Mouse (Mus musculus): ENCODE results near the gene Nptn. TPM values are rescaled to one million over a fixed set of nuclear protein-coding genes. Genes with fewer than 3 reads are reported as not detected.

Gene Nptn
- polyA plus RNA-seq, 1 experiment = 349 TPM

GRCm38 (mm10) chr9:58588657-58589056 is 6.6 kb downstream of the Nptn start:
- Histone ChIP-seq H3K4me3 (no peak overlapping the region), H3K36me3 (ENCODE audit: control insufficient read depth, insufficient read depth) (no peaks in the 10 kb centered on the region), H3K4me2 (ENCODE audit: low read depth) (peak overlapping the region; percentile 20), H3K79me2 (ENCODE audit: control insufficient read depth, insufficient read depth) (peaks cover 100% of the 10 kb centered on the region), H3ac (ENCODE audit: control insufficient read depth, insufficient read length) (no peak overlapping the region), H3K27me3 (ENCODE audit: control insufficient read depth, insufficient read depth, insufficient read length) (no peaks in the 10 kb centered on the region)
- TF ChIP-seq POLR2A (IDR thresholded peaks at IDR 0.05; ENCODE audit: insufficient read length, low read depth) (no peak), MYOD1 (IDR thresholded peaks at IDR 0.05; ENCODE audit: control insufficient read depth in 1 of 3, insufficient read length in 2 of 3, low read depth in 2 of 3) (no peak), E2F4 (IDR thresholded peaks at IDR 0.05; ENCODE audit: insufficient read depth) (no peak), USF1 (IDR thresholded peaks at IDR 0.05; ENCODE audit: low read depth) (no peak), TCF3 (IDR thresholded peaks at IDR 0.05; ENCODE audit: insufficient read length, low read depth) (no peak), POLR2AphosphoS2 (IDR thresholded peaks at IDR 0.05; ENCODE audit: insufficient read length, low read depth) (no peak), MAX (IDR thresholded peaks at IDR 0.05; ENCODE audit: low read depth) (no peak), MYOG (IDR thresholded peaks at IDR 0.05; ENCODE audit: control insufficient read depth in 1 of 3, insufficient read depth in 1 of 3, insufficient read length in 2 of 3, low read depth in 2 of 3) (no peak), TCF12 (IDR thresholded peaks at IDR 0.05; ENCODE audit: insufficient read depth, poor library complexity, severe bottlenecking) (no peak), CEBPB (IDR thresholded peaks at IDR 0.05; ENCODE audit: insufficient read depth, poor library complexity, severe bottlenecking) (no peak), REST (IDR thresholded peaks at IDR 0.05; ENCODE audit: insufficient read depth, insufficient read length) (no peak), SRF (IDR thresholded peaks at IDR 0.05; ENCODE audit: control insufficient read depth, insufficient read length, low read depth) (no peak)

GRCm38 (mm10) chr9:58595313-58595712 is 13.3 kb downstream of the Nptn start:
- Histone ChIP-seq H3ac (ENCODE audit: control insufficient read depth, insufficient read length) (no peak overlapping the region), H3K27me3 (ENCODE audit: control insufficient read depth, insufficient read depth, insufficient read length) (no peaks in the 10 kb centered on the region), H3K4me2 (ENCODE audit: low read depth) (no peak overlapping the region), H3K4me3 (no peak overlapping the region), H3K79me2 (ENCODE audit: control insufficient read depth, insufficient read depth) (peaks cover 100% of the 10 kb centered on the region), H3K36me3 (ENCODE audit: control insufficient read depth, insufficient read depth) (no peaks in the 10 kb centered on the region)
- TF ChIP-seq CEBPB (IDR thresholded peaks at IDR 0.05; ENCODE audit: insufficient read depth, poor library complexity, severe bottlenecking) (no peak), TCF12 (IDR thresholded peaks at IDR 0.05; ENCODE audit: insufficient read depth, poor library complexity, severe bottlenecking) (no peak), POLR2A (IDR thresholded peaks at IDR 0.05; ENCODE audit: insufficient read length, low read depth) (no peak), MAX (IDR thresholded peaks at IDR 0.05; ENCODE audit: low read depth) (no peak), POLR2AphosphoS2 (IDR thresholded peaks at IDR 0.05; ENCODE audit: insufficient read length, low read depth) (no peak)

GRCm38 (mm10) chr9:58613790-58614189 is 31.8 kb downstream of the Nptn start:
- Histone ChIP-seq H3K4me3 (no peak overlapping the region), H3K79me2 (ENCODE audit: control insufficient read depth, insufficient read depth) (peaks cover 100% of the 10 kb centered on the region), H3K27me3 (ENCODE audit: control insufficient read depth, insufficient read depth, insufficient read length) (no peaks in the 10 kb centered on the region), H3K36me3 (ENCODE audit: control insufficient read depth, insufficient read depth) (no peaks in the 10 kb centered on the region), H3K4me2 (ENCODE audit: low read depth) (peak overlapping the region; percentile 37), H3ac (ENCODE audit: control insufficient read depth, insufficient read length) (no peak overlapping the region)
- TF ChIP-seq SRF (IDR thresholded peaks at IDR 0.05; ENCODE audit: control insufficient read depth, insufficient read length, low read depth) (no peak), MYOD1 (IDR thresholded peaks at IDR 0.05; ENCODE audit: control insufficient read depth in 1 of 3, insufficient read length in 2 of 3, low read depth in 2 of 3) (peak in 1 of 3 experiments; percentile 38)

GRCm38 (mm10) chr9:58615064-58615938 is 33.3 kb downstream of the Nptn start:
- no peak overlapping the region for H3ac ChIP-seq (ENCODE audit: control insufficient read depth, insufficient read length)
- no peaks in the 10 kb centered on the region for H3K27me3 ChIP-seq (ENCODE audit: control insufficient read depth, insufficient read depth, insufficient read length)
- no peaks in the 10 kb centered on the region for H3K36me3 ChIP-seq (ENCODE audit: control insufficient read depth, insufficient read depth)
- H3K4me3 ChIP-seq = no peak overlapping the region
- TF ChIP-seq MAX (IDR thresholded peaks at IDR 0.05; ENCODE audit: low read depth) (no peak), REST (IDR thresholded peaks at IDR 0.05; ENCODE audit: insufficient read depth, insufficient read length) (no peak), E2F4 (IDR thresholded peaks at IDR 0.05; ENCODE audit: insufficient read depth) (no peak), POLR2AphosphoS2 (IDR thresholded peaks at IDR 0.05; ENCODE audit: insufficient read length, low read depth) (no peak), MYOG (IDR thresholded peaks at IDR 0.05; ENCODE audit: control insufficient read depth in 1 of 3, insufficient read depth in 1 of 3, insufficient read length in 2 of 3, low read depth in 2 of 3) (no peak), MYOD1 (IDR thresholded peaks at IDR 0.05; ENCODE audit: control insufficient read depth in 1 of 3, insufficient read length in 2 of 3, low read depth in 2 of 3) (no peak), CEBPB (IDR thresholded peaks at IDR 0.05; ENCODE audit: insufficient read depth, poor library complexity, severe bottlenecking) (no peak), POLR2A (IDR thresholded peaks at IDR 0.05; ENCODE audit: insufficient read length, low read depth) (no peak), SRF (IDR thresholded peaks at IDR 0.05; ENCODE audit: control insufficient read depth, insufficient read length, low read depth) (no peak), TCF3 (IDR thresholded peaks at IDR 0.05; ENCODE audit: insufficient read length, low read depth) (no peak), TCF12 (IDR thresholded peaks at IDR 0.05; ENCODE audit: insufficient read depth, poor library complexity, severe bottlenecking) (no peak), USF1 (IDR thresholded peaks at IDR 0.05; ENCODE audit: low read depth) (no peak)
- H3K4me2 ChIP-seq (ENCODE audit: low read depth) = no peak overlapping the region
- peaks cover 100% of the 10 kb centered on the region for H3K79me2 ChIP-seq (ENCODE audit: control insufficient read depth, insufficient read depth)

GRCm38 (mm10) chr9:58623009-58623408 is 41.0 kb downstream of the Nptn start:
- Histone ChIP-seq H3K36me3 (ENCODE audit: control insufficient read depth, insufficient read depth) (peaks cover 10% of the 10 kb centered on the region), H3K27me3 (ENCODE audit: control insufficient read depth, insufficient read depth, insufficient read length) (no peaks in the 10 kb centered on the region), H3K4me2 (ENCODE audit: low read depth) (no peak overlapping the region), H3ac (ENCODE audit: control insufficient read depth, insufficient read length) (no peak overlapping the region), H3K79me2 (ENCODE audit: control insufficient read depth, insufficient read depth) (peaks cover 76% of the 10 kb centered on the region), H3K4me3 (no peak overlapping the region)
- TF ChIP-seq MYOG (IDR thresholded peaks at IDR 0.05; ENCODE audit: control insufficient read depth in 1 of 3, insufficient read depth in 1 of 3, insufficient read length in 2 of 3, low read depth in 2 of 3) = no peak
- no peak for TF ChIP-seq E2F4 (IDR thresholded peaks at IDR 0.05; ENCODE audit: insufficient read depth)
- no peak for TF ChIP-seq MAX (IDR thresholded peaks at IDR 0.05; ENCODE audit: low read depth)
- TF ChIP-seq POLR2A (IDR thresholded peaks at IDR 0.05; ENCODE audit: insufficient read length, low read depth) = no peak
- TF ChIP-seq USF1 (IDR thresholded peaks at IDR 0.05; ENCODE audit: low read depth) = no peak
- no peak for TF ChIP-seq TCF12 (IDR thresholded peaks at IDR 0.05; ENCODE audit: insufficient read depth, poor library complexity, severe bottlenecking)
- no peak for TF ChIP-seq POLR2AphosphoS2 (IDR thresholded peaks at IDR 0.05; ENCODE audit: insufficient read length, low read depth)
- TF ChIP-seq SRF (IDR thresholded peaks at IDR 0.05; ENCODE audit: control insufficient read depth, insufficient read length, low read depth) = no peak
- no peak for TF ChIP-seq REST (IDR thresholded peaks at IDR 0.05; ENCODE audit: insufficient read depth, insufficient read length)
- TF ChIP-seq CEBPB (IDR thresholded peaks at IDR 0.05; ENCODE audit: insufficient read depth, poor library complexity, severe bottlenecking) = no peak
- no peak for TF ChIP-seq TCF3 (IDR thresholded peaks at IDR 0.05; ENCODE audit: insufficient read length, low read depth)
- TF ChIP-seq MYOD1 (IDR thresholded peaks at IDR 0.05; ENCODE audit: control insufficient read depth in 1 of 3, insufficient read length in 2 of 3, low read depth in 2 of 3) = no peak

All from myocyte (in vitro differentiated cells).